Mouse (Mus musculus) brain, adult 2 months (tissue): Measurements from ENCODE around the gene P4ha2.

Source experiments
- DNase-seq: peaks from one replicate; pipeline ENCODE4 v3.0.0; 2011; ENCODE audit warnings: low read depth, low spot score

Gene P4ha2

DNA sequence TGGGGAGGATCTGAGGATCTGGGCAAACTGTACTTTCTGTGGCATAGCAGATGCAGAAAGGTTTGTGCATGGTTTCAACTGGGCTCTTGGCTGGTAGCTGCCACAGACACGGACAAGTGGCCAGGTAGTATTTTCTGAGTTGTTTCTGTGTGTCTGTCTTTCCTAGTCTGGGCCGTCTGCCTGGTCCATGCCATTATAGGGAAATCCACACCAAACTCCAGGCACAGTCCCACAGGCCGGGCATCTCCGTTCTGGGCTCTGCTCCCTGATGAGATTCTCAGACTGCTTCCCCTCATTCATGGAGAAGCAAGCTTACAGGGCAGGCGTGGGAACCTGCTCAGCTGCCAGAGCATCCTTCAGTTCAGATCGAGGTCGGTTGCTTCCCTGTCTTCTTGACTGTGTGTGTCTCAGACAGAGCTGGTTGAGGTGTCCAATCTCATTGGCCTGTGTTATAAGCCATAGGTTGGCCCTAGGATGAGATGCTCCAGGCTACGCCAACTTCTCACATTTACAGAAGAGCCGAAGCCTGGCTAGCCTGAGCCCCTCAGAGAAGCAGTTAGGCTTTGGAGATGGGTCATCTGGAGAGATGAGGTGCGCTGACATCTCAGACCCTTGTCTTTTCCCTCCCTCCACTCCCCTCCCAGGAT, at the start of gene P4ha2:
TSS of gene P4ha2 (plus strand) at position 51 of the 647 bp plus-strand sequence.
- DNase-seq = peak; percentile 49

DNA sequence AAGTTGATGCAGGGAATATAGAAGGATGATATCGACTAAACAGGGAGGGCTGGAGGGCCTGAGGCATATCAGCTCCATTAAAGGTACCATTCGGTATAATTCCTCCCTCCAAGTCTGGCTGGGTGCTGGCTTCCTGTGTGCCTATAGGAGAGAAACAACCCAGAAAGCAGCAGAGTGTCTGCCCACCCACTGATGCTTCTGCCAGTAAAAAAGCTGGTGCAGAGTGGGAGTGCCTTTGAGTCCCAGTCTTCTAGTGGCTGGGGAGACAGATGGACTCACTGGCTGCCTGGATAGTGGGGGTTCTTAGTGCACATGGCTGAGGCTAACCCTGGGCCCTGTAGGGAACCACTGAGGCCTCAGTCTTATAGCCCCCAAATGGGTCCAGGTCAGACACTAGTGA, 49.7 kb upstream of the P4ha2 start:
- peak; percentile 80 for DNase-seq

DNA sequence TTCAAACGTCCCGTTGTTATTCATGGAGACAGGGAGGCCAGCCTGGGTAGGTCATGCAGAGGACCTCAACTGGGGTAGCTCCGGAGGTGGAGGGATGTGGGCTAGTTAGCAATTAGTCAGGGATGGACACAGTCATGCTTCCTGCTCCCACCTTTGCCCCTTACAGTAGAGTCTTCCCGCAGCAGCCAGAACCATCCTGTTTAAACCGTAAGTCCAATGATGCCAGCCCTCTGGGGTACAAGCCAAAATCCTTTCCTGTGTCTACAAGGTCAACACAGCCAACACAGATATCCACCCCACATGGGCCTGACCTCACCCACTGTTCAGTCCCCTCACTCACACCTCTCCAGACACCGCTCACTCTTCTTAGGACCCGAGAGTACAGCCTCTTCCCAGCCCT, 48.7 kb upstream of the P4ha2 start:
- DNase-seq = no peak

DNA sequence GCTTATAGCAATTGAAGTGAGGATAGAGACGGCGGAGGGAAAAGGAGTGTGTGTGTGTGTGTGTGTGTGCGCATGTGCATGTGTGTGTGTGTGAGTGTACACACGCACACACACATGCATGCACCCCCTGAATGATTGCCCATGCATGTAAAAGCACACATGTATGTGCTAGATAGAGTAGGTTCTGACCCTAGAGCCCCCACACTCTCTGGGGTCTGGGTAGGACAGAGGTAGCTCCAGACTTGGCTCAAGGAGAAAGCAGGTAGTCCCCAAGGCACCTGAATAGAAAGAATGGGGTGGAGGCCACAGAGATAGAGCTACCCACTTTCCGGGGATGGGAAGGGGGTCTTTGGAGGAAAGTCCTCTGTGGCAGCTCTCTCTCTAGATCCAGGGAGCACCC, 47.8 kb upstream of the P4ha2 start:
- no peak for DNase-seq

DNA sequence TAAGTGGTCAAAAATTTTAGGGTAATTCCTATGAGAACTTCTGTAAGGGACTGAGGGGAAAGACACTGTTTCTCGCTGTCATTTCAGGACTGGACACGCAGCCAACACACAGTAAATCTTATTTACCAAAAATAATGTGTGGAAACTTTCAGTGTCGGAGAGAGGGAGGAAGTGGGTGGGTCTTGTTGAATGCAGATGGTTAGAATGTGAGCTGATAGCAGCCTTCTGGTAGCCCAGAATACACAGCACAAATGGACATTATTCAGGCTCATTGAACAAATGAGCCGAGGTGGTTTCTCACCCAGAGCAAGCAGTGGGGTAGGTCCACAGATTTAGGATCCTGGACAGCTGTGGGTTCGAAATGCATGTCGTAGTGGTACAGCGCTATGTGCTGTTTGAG, 46.8 kb upstream of the P4ha2 start:
- DNase-seq = peak; percentile 44

DNA sequence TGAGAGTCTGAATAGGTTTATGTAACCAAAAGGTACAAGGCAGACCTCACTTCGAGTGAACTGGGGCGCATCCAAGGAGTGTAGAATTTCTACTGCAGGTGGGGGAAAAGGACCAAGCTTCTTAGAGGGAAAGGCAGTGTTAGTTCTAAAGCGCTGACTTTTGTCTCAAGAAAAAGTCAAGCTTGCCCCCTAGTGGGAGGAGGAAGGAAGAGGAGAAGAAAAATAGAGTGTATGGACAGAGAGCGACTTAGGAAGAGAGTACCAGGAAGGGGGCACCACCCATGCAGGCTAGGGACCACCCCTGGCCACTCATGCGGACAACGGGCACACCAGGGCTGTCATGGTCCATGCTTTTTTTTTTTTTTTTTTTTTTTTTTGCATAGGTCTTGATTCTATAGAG, 45.6 kb upstream of the P4ha2 start:
- DNase-seq = peak; percentile 88

DNA sequence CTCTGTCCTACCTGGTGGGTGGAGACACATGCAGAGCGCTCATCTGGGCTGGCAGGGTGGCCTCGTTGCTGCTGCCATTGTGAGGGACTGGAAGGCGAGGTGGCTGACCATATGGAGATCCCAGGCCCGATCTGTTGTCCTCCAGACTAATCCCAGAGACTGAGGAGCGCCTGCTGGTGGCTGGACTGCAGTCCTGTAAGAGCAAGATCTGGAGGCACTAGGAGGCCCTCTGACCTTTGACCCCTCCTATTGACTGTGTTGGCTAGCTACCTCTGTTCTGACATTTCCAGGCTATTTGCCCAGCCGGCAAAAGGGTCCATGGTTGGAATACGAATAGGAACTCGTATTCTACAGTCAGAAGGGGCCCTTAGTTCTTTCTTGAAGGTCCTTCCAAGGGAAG, 43.8 kb upstream of the P4ha2 start:
- peak; percentile 70 for DNase-seq

DNA sequence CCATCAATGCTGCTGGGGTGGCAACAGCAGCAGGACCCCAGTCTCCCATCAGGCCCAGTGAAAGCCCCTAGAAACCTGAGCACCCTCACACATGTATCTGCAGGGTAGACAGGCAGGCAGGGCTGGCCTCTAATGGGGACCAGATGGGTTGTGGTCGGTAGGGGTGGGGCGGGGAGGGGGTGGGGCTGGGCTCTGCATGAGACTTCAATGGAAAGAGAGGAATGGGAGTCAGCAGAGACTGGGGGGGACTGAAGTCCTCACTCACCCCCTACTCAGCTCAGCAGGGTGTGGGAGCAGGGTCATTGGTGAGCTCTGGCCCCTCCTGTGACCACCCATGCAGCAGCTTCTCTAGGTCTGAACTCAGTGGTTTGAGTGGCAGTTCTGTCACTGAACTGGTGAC, 42.5 kb upstream of the P4ha2 start:
- no peak for DNase-seq

DNA sequence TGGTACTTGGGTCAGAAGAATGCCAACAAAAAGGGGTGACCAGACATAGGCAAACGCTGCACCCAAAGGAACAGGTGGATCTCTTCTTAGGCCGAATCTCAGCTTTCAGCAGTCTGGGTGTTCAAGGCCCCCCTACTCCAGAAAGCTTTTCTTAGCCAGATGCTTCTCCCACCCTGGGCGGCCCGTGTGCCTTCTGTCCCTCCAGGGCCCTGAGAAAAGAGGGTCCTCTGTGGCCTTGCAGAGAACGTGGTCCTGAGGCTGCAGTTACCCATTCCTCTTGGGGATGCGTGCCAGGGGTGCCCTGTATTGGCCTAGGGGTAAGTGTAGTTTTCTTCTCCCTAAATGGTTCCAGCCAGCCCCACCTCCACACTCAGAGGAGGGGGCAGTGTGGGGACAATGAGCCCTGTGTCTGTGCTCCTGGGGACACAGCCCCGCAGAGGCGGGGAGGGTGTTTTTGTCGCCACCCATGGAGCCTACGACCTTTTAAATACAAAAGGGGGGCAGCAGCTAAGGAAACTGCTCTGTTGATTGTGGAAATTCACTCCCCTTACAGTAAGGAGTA, 41.8 kb upstream of the P4ha2 start:
- DNase-seq = no peak

DNA sequence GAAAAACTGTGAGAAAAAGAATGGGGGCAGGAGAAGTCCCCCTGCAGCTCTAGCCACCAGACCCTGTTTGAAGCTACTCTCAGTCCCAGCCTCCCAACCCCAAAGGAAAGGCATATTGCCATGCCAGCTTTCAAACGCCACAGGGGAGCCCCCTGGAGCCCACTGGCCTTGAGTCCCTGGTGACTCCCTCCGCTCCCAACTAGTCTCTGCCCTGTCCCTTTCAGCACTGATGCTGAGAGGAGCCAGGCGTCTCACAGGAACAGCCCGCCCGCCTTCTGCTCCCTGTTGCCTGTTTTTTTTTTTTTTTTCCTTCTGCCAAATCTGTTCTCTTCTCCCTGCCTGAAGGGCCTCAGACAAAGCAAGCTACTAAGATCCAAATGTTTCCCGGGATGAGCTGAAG, 41.3 kb upstream of the P4ha2 start:
- peak; percentile 78 for DNase-seq

DNA sequence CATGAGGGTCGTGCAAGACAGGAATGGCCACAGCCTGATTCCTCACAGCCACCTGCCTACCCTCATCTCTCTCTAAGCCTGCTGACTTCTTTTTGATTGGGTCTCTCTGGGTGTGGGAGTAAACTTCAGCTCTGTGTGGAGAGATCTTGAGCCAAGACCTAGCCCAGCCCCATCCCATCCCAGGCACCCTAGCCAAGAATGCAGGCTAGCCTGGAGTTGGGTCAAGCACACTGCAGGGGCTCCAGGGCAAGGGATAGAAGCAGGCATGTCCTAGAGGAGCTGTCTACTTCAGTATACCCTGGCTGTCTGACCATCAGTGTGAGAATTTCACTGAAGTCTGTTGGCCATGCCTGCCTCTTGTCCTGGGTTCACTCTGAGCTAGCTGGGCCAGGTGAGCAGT, 40.4 kb upstream of the P4ha2 start:
- DNase-seq = no peak

DNA sequence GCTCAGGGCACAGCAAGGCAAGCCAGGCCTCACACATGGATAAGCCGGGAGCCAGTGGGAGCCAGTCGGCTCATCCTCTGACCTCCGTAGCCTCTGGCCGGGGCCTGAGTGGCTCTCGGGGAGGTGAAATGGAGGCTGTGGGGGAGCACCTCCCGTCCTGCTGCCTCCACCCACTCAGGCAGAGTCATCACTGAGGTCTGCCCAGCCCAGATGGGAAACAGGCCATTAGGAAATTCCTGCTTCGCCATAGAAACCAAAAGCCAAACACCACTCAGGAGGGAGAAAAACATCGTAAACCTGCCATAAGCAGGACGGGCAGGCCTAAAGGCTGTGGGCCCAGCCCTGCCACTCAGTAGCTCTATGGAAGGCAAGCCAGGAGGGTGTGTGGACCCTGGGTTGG, 39.6 kb upstream of the P4ha2 start:
- DNase-seq = no peak

DNA sequence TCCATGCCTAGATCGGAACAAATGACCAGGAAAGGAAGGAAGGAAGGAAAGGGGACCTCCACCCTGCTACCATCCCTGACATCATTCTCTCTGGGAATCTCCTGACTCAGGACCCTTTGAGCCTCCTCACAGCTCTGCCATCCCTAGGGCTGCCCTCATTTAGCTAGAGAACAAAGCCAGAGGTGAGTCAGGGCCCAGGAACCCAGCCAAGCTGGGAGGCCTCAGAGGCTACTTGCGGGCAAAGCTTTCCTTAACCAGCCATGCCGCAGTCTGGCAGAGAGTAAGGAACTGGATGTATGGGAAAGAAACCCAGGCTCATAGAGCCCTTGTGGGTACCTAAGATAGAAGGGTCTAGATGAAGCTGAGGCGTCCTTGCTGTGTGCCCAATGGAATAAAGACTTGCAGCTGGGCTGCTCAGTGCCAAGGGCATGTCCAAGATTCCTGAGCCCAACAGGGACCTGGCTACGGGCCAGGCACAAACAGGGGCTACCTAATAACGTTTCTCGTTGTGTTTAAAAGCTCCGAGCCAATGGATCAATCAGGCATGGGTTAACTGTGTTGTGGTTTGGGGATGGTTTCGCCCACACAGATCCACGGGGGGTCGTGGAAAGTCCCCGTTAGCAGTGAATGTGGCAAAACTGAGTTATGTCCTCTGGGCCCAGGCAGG, 37.7 kb upstream of the P4ha2 start:
- DNase-seq = peak; percentile 66

DNA sequence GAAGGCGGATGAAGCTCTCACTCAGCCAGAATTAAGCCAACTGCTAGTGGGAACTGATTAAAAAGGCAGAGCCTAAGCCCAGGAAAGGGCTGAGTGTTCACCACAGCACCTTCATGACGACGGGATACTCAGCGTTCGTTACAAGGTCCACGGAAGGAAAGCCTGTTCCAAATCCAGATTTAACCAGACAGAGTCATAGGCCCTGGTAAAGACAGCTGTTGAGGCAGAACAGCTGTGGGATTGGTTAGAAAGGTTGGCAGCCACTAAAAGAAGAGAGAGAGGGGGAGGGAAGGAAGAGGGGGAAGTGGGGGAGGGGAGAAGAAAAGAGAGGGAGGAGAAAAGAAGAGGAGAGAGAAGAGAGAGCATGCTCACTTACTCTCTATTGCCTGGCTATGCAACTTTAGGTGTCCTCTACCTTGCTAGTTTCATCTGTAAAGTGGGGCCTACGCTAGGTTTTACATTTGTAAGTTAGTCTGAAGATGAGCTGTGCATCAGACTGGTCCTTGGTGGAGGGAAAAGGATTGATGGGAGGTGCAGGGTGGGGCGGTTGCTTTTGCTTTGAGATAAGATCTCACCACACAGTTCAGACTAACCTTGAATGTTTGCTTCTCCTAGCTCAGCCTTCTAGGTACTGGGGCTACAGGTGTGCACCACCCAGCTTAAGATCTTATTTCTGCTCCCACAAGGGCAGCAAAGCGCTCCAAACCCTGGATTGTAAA, 37.0 kb upstream of the P4ha2 start:
- no peak for DNase-seq

DNA sequence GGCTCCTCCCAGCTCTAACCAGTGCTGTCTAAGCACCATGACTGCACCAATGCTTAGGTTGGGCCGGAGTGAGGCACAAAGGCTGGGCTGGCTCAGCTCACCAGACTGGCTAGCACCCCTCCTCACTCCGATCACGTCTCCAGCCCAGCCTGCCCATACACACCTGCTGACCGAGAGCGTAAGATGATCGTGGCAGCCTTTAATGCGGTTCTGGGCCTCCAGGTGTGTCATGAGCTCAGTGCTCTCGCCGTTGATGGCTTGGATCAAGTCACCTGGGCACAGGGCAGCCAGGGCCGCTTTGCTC, 36.5 kb upstream of the P4ha2 start:
- DNase-seq = no peak

DNA sequence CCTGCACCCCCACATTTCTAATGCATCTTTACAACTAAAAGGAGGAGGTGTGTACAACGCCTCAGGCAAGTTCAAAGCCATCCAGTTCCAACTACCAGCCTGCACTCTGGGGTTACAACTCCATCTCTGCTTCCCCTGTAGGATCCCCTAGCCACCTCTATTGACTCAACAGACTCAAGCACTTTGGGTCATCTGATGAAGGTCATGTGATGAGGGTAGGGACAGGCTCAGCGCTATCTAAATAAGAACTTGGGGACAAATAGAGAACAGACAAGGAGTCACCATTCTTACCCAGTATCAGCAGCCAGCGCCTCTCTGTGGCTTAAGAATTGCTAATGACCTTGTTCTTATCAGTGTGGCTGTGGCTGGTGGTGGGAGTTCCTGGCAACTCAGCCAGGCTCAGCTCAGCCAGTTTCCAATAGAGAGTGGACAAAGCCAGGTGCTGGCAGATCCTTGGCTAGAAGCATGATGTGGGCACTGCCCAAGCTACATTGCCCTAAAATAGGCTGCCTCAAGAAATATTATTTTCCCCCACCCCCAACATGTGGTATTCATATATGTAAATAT, 35.4 kb upstream of the P4ha2 start:
- no peak for DNase-seq

DNA sequence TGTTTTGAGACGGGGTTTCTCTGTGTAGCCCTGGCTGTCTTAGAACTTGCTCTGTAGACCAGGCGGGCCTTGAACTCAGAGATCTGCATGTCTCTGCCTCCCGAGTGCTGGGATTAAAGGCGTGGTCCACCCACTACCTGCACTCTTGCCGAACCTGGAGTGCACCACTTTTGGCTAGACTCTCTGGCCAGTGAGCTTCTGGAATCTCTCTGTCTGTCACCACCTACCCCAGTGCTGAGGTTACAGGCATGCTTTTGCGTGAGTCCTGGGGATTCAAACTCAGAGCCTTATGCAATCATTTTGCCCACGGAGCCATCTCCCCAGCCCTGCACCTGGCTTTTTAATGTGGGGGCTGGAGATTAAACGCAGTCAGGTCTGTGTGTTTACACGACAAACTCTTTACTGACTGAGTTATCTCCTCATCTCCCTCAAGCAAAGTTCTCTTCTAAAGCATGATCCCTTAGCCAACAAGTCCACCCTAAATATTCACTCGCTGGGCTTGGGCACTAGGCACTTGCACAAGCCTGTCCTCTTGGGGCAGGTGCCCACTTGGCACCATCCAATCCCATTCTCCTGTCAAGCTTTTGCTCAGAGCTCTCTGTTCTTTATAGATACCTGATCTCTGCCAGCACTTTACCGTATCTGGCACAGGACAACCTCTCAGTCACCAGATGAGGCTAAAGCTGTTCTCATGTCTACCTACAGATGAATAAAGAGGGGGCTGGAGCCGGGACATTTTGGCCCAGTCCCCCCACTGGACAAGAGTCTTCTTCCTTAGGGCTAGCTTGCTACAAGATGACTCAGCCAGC, 34.6 kb upstream of the P4ha2 start:
- no peak for DNase-seq

DNA sequence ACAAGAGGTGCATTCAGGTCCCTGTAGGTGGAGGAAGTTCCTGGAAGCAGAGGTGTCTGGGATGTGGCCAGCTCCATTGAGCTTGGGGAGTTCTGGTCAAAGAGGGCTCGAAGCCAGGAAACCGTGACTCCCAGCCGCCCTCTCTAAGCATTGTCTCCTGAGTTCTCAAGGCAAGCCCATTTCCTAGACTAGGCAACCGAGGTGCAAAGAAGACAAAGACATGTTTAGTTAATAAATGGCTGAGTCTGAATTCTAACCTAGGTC, 34.0 kb upstream of the P4ha2 start:
- DNase-seq = no peak

DNA sequence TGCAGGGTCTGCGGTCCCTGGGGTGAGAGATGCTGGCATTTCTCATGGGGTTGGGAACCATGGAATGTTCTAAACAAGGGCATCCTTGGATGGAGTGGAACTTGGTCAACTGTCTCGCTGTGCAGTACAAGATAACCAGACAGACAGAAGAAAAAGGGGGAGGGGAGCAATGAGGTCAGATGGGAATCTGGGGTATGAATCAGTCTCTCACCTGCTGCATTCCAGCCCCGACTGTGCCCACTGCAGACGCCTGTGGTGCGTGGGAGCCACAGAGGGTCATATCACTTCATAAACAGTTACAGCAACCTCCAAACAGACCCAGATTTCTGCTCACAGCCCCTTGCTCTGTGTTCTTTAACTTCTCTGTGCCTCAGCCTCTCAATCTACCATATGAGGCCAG, 33.5 kb upstream of the P4ha2 start:
- no peak for DNase-seq

DNA sequence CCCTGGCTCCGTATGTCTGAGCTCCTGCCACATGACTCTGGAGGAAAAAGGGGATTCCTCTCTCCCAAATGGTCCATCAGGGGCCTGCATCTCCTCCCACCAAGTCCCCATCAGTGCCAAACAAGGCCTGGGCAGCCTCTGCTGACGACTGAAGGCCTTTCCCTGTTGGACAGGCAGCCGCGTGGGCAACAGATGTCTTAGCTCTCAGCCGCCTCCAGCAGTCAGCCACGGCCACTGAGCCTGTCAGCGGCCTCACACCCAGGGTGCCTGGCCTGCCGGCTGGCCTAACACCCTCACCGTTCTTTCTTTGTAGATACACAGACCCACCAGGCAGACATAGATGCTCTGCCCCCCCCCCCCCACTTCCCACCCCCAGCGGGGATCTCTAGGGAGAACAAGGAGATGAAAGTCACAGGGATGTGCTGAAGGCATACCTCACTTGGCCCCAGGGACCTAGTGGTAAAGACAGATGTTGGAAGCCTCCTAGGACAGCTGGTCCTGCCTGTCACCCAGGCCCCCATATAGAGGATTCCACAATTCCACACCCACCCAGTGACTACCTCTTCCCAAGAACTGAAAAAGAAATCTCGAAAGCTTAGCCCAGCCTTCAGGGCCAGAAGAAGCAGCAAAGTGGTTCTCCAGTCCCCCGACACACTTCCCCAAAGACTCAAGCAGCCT, 32.4 kb upstream of the P4ha2 start:
- no peak for DNase-seq

DNA sequence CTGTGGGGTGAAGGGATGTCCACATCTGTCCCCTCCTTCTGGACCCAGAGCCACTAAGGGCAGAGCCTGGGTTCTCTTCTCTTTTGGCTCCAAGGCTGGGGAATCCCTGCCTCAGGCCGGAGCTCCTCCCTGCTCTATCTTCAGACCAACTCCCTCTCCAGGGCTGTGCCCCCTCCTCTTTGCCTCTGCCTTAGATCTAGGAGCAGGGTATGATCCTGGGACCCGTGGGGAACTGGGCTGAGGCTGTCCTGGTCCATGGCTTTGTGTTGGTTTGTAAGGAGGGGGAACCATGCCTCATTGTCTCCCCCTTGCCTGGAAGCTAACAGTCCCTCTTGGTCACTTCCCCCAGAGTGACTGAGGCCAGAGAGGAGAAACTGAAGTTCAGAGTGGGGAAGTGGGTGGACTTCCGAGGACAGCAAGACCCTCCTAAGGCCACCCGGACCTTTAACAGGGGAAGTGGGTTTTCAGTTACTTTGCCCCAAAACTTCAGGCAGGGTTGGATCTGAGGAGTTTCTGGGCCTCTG, 31.8 kb upstream of the P4ha2 start:
- no peak for DNase-seq
